Mouse (Mus musculus) frontal cortex, adult 2 months (tissue): Measurements from ENCODE around the gene Tmem121. TPM values are rescaled to one million over a fixed set of nuclear protein-coding genes. Genes with fewer than 3 reads are reported as not detected.
"Not testable (repeated sequence)": the region's sequence is repeated elsewhere in the genome, so short reads cannot be mapped to it uniquely, and the experiment has no call there.

Experiments used
- DNase-seq, 2 experiments: peaks; one replicate each; pipeline ENCODE4 v3.0.0; 2022; ENCODE audit warnings: low spot score in 1 of 2; ENCODE audit errors: extremely low spot score in 1 of 2
- polyA plus RNA-seq: library from polyadenylated mRNA; depleted of rRNA; stranded (reverse); fragments of >200 nt; gene quantifications from 2 replicates; pipeline ENCODE4 v1.2.3, GENCODE M21; 2012

The Tmem121 gene
- polyA plus RNA-seq, 1 experiment: 40.3 TPM

GRCm38 (mm10) chr12:113184945-113185344 is 785 bp upstream of the Tmem121 start:
- no peak for DNase-seq

GRCm38 (mm10) chr12:113186326-113187010 is 738 bp downstream of the Tmem121 start:
- peak in 1 of 2 experiments; percentile 13 for DNase-seq

GRCm38 (mm10) chr12:113187011-113187375 is 1.3 kb downstream of the Tmem121 start:
- DNase-seq: peak in 1 of 2 experiments; percentile 11

GRCm38 (mm10) chr12:113187584-113188295 is 2.0 kb downstream of the Tmem121 start:
- peak; percentile 66 to 97 for DNase-seq

- no peak for DNase-seq
Measured at GRCm38 (mm10) chr12:113188349-113189055, 2.8 kb downstream of the Tmem121 start.

GRCm38 (mm10) chr12:113193423-113193822 is 7.7 kb downstream of the Tmem121 start:
- peak in 1 of 2 experiments; percentile 22 for DNase-seq

- DNase-seq: not testable (repeated sequence)
Measured at GRCm38 (mm10) chr12:113199132-113199531, 13.4 kb downstream of the Tmem121 start.

- DNase-seq: no peak
Measured at GRCm38 (mm10) chr12:113201301-113201700, 15.6 kb downstream of the Tmem121 start.

- no peak for DNase-seq
Measured at GRCm38 (mm10) chr12:113202008-113202407, 16.3 kb downstream of the Tmem121 start.

- no peak for DNase-seq
Measured at GRCm38 (mm10) chr12:113203522-113203921, 17.8 kb downstream of the Tmem121 start.

- no peak for DNase-seq
Measured at GRCm38 (mm10) chr12:113205251-113205942, 19.7 kb downstream of the Tmem121 start.

GRCm38 (mm10) chr12:113207737-113208136 is 22.0 kb downstream of the Tmem121 start:
- no peak for DNase-seq

GRCm38 (mm10) chr12:113210586-113211378 is 25.1 kb downstream of the Tmem121 start:
- DNase-seq: no peak

GRCm38 (mm10) chr12:113211772-113212171 is 26.0 kb downstream of the Tmem121 start:
- no peak for DNase-seq

GRCm38 (mm10) chr12:113212326-113212924 is 26.7 kb downstream of the Tmem121 start:
- no peak for DNase-seq

GRCm38 (mm10) chr12:113213226-113213625 is 27.5 kb downstream of the Tmem121 start:
- no peak for DNase-seq

- DNase-seq: no peak
Measured at GRCm38 (mm10) chr12:113214072-113214808, 28.5 kb downstream of the Tmem121 start.

GRCm38 (mm10) chr12:113214972-113215666 is 29.4 kb downstream of the Tmem121 start:
- DNase-seq: no peak
